Mouse (Mus musculus) cerebellum, postnatal 36 days (tissue): ENCODE results near the gene Kbtbd7.

Experiments
- DNase-seq, 2 experiments: peaks; one replicate each; pipeline ENCODE4 v3.0.0; 2021 to 2022; ENCODE audit warnings: mixed read lengths in 2 of 2

Gene Kbtbd7

DNA sequence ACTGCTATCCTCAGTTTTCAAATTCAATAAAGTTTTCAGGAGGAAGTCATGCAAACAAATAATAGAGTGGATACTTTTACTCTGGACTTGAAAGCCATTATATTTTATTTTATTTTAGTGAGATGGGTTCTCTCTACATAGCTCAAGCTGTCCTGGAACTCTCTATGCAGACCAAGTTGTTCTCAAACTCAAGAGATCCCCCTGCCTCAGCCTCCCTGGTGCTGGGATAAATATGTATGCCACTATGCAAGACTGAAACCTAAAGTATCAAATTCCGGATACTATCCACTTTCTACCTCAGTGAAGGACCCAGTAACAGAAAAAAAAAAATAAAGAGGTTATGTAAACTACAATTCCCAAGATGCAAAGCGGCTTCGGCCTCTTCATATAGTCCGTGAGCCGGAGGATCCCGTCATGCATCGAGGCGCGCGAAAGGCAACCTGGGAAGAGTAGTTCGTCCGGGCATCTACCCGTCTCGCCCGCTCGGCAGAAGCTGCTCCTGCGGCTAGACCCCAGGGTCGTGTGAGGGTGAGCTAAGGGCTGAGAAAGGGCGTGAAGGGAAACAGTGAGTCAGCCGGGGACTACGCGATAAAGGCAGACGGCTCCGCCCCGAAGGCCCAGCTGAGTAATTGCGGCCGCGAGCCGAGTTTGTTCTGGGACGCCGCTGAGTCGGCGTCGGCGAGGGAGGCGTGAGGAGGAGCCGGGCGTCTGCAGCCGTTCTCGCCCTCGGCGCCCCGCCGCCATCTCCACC is at the start of gene Kbtbd7:
Gene Kbtbd7, plus strand, starts transcription at position 533 of the 751 bp plus-strand sequence.
- peak; percentile 88 to 92 for DNase-seq

- no peak for DNase-seq
Measured at GRCm38 (mm10) chr14:79377041-79377440, 49.3 kb upstream of the Kbtbd7 start.

GRCm38 (mm10) chr14:79383120-79383519 is 43.2 kb upstream of the Kbtbd7 start:
- DNase-seq = no peak

DNA sequence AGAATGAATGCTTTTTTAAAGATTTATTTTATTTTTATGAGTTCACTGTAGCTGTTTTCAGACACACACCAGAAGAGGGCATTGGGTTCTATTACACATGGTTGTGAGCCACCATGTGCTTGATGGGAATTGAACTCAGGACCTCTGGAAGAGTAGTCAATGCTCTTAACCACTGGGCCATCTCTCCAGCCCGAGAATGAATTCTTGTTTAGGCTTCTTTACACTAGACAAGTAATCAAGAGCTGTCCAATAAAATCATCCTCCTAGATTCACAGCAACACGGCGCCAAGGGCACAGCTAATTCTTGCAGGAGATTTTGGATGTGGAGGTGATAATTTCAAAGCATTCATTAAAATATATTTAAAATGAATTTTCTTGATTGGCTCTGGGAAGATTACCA is 38.0 kb upstream of the Kbtbd7 start:
- DNase-seq = no peak

DNA sequence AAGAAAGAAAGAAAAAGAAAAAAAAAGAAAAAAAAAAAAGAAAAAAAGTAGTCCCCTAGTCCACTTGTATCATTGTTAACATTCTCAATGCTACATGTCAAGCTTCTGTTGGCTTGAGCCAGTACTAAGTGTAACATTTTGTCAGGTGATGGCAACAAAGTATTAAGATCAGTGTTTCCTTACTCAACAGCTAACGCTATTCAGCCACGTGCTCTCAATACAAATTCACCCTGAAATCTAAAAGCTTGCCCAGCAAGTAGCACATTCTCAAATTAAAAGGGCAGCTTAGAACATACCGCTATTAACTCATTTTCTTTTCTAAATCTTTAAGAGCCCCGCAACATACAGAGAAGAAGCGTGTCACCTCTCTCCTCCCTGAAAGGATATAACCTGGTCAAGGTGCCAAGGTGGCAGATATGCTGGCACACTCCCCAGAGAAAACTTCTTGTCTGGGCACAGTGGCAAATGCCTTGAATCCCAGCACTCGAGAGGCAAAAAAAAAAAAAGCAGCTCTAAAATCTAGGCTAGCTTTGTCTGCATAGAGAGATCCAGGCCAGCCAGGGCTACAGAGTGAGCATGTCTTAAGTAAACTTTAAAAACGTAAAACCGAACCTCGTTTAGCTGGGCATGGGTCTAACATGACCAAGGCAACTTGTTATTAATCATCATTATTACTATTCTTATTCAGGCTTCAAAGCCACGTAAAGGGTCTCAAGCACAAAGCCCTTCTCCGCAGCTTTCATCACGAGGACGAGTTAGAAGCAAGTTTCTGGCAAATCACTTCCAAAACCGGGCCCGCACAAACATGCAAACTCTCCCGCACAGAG is 36.7 kb upstream of the Kbtbd7 start:
- peak; percentile 40 to 56 for DNase-seq

DNA sequence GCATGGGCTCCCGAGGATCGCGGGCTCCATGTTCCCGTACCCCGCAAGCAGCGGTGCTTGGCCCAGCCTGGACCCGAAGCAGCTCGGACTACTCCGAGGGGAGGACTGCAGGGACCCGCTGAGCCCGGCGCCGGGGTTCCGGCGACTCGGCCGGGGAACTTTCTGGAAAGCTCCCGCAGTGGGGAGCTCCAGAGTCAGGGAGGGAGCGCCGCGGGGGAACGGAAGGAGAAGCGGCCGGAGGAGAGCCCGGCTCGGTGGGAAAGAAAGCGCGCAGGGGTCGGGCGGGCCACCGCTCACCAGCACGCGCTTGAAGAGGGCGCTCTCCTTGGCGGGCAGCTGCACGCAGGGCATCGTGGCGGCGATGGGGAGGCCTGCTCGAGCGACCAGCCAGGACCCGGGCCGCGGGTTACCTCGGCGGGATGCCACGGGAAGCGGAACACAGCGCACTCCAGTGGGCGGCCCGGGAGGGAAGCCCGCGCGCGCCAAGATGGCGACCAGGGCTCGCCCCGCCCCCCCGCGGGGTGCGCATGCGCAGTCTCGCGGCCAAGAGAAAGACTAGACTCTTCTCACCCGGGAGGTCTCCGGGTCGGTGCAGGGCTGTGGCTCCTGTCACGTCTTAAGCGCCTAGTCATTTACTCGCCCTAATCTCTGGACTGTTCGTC is 35.9 kb upstream of the Kbtbd7 start, which contains the start of gene Naa16:
Gene Naa16, minus strand, starts transcription at position 514 of the 662 bp plus-strand sequence.
- DNase-seq = peak; percentile 95 to 96

DNA sequence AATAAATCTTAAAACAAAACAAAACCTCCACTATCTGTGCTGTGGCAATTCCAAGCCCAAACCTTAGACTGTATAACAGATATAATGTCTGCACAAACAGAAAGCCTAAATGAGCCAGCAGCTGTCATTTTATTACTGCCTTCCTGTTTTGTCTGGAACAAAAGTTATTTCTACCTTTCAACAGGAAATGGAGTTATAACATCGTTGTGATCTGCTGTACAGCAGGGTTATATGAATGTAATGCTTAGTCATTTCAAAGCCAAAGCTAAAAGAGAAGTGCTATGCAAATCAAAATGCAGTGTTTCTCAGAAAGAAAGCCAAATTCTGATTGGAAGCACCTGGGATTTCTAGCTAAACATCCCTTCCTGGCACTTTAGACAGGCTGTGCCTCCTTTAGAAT is 33.0 kb upstream of the Kbtbd7 start:
- DNase-seq = no peak

GRCm38 (mm10) chr14:79394564-79394963 is 31.7 kb upstream of the Kbtbd7 start:
- peak in 1 of 2 experiments; percentile 21 for DNase-seq

DNA sequence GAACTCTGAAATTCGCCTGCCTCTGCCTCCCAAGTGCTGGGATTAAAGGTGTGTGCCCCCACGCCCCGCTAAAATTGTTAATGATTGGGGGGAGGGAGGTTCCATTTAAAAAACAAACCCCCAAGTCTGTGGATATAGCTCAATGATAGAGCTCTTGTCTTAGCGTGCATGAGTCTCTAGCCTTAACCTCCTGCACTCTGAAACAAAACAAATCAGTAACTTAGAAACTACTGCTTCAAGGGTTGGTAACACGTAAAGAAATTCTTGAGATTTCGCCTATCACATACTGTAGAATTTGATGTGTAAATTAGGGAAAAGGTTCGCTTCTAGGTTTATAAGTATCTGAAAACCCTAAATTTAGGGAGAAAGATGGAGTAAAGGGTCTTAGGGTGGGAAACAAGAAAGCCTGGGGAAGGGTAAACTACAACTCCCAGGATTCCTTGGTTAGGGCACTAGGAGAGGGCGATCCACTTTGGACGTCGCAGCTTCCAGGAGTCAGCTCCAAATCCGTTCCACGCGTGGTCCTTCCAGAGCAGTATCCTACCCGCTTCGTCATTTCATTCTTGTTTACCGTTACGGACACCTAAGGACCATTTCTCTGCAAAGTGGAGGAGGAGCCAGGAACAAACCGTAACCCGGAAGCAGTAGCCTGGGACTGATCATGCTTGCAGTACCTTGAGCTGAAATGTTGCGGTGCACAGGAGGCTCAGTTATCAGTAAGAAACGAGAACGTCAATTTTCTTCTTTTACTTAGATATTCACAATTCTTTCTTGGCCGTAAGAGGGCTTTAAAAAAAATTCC is 28.8 kb upstream of the Kbtbd7 start, which contains the start of gene Mtrf1:
Gene Mtrf1, plus strand, starts transcription at position 452 of the 802 bp plus-strand sequence.
- peak; percentile 61 to 74 for DNase-seq

DNA sequence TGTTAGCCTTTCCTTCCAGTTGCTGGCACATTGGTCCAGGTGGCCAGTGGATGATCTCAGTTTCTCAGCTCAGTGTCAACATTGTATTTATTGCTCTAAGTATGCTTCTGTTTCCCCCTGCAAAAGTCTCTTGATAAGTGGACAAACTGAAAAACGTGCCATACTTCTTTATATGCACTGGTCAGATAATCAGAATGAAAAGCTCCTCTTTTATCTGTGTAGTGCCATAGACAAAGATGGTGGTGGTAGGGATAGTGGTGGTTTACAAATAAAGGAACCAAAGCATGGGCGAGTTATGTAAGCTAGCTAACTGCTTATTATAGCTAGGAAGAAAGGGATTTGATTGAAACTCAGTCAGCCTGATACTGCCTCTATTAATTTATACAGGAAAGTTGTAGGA is 18.7 kb upstream of the Kbtbd7 start:
- DNase-seq = no peak

DNA sequence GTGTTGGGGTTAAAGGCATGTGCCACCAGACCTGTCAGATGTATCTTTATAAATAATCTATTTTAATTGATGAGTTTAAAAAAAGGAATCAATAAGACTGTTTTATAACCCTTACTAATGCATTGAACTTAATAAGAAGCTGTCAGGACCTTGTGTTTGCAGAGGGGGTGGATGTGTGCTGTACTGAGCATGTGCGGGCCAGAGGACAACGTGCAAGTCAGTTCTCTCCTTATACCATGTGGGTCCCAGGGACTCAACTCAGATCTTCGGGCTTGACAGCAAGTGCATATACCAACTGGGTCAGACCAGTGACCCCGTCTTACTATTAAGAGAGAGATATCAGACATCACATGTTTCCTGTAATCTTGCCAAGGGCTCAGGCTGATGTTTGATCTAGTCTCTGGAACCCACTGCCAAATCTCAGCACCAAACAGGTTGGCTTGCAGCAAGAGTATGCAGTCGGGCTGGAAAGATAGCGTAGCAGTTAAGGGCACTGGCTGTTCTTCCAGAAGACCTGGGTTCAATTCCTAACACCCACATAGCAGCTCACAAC is 17.0 kb upstream of the Kbtbd7 start:
- DNase-seq = no peak

- DNase-seq = no peak
Measured at GRCm38 (mm10) chr14:79410662-79411061, 15.6 kb upstream of the Kbtbd7 start.

- DNase-seq = no peak
Measured at GRCm38 (mm10) chr14:79413121-79413520, 13.2 kb upstream of the Kbtbd7 start.

DNA sequence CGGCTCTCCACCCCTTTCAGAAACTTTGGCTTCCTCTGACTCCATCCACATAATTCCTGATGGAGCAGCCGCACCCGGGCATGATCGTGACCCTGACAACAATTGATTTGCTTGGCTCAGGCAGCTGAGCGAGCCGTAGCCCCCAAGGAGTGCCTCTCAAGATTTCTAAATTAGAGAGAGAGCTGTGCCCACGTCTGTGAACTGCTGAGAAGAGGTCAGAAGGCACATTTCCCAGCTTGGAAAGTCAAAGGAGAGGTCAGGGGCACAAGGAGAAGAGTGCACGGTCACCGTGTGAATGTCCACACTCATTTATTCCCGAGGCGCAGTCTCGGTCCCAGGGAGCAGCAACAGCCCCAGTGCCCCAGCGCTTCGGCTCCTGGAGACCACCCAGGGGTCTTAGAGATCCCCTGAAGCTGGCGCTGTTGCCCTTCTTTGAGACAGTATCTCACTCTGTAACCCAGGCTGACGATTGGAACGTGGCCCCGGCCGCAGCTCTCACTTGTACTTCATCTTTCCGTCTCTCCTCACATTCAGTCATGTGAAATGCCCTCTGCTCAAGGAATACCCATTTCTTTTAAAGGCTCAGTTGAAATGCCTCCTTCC is 6.1 kb upstream of the Kbtbd7 start:
- no peak for DNase-seq

- DNase-seq = peak in 1 of 2 experiments; percentile 22
Measured at GRCm38 (mm10) chr14:79426730-79427365, 537 bp downstream of the Kbtbd7 start.

DNA sequence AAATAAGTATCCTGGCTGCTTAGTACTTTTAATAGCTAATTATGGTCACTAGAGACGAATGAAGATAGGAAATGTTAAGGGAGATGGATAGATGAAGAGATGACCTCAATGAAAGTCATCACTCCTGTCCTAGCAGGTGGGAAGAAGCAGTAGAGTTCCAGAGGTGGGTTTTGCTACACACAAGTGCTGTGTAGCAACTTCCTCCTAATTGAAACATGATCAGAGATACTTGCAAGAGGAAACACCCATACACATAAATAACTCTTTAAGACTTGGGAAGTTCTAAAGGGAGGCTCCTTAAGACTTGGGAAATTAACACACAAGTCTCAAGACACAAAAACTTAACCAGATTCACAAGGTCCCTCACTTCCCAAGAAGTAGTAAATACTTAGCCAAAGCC is 7.8 kb downstream of the Kbtbd7 start:
- DNase-seq = no peak

GRCm38 (mm10) chr14:79440655-79441054 is 14.3 kb downstream of the Kbtbd7 start:
- DNase-seq = no peak

DNA sequence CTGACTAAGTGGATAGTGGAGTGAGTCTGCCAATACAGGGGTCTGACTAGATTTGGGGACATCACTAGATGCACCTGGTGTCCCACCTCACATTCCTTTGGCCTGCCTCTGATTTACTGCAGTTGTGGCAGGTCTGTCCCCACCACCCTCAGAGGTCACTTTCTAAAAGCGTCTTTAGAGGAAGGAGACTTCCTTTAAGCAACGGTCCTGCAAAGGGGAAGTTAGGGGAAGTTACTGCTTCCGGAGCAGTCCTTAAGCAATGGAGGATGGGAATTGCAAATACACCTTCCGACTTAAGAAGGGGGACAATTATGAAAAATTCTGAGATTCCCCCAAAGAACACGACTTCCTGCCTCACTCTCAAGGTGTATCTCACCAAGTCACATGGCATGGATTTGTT is 15.1 kb downstream of the Kbtbd7 start:
- no peak for DNase-seq

- DNase-seq = no peak
Measured at GRCm38 (mm10) chr14:79444601-79445000, 18.3 kb downstream of the Kbtbd7 start.

DNA sequence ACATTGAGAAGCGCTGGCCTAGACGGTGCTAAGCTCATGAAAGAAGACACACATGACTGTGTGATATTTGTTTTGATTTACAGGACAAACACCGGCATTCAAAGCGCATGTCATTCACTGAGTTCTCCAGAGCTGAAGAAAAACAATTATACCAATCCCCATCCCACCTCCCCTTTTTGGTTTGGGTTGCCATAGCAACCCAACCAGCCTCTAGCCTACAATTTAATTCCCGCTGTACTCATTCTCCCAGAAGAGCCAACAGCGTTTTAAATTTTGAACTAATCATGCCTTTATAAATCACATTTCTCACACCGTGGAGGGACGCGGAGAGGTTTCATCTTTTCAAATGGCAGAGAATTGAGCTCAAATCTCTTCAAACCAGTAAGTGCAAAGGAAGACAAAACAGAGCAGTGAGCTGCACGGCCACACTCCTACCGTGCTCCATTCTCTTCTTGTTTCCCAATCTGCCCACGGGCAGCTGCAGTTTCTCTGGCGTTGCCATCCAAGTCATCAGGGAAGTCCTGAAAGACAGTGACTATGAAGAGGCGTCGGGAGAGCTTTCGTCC is 18.8 kb downstream of the Kbtbd7 start:
- no peak for DNase-seq
